Mouse (Mus musculus) myocyte (in vitro differentiated cells): ENCODE measurements around the gene Fcrls. TPM values are rescaled to one million over a fixed set of nuclear protein-coding genes. Genes with fewer than 3 reads are reported as not detected.

Experiments used
- H3K27me3 ChIP-seq: one replicate; pipeline ENCODE4 v1.6.1; 2011; ENCODE audit not compliant: control insufficient read depth, insufficient read depth, insufficient read length
- H3K36me3 ChIP-seq: one replicate; pipeline ENCODE4 v1.6.1; 2011; ENCODE audit not compliant: control insufficient read depth, insufficient read depth
- H3K4me2 ChIP-seq: one replicate; pipeline ENCODE4 v1.6.1; 2011; ENCODE audit warnings: low read depth, control low read depth
- H3K4me3 ChIP-seq: one replicate; pipeline ENCODE4 v1.5.1; 2011; ENCODE audit warnings: mild to moderate bottlenecking, control low read depth, moderate library complexity
- H3K79me2 ChIP-seq: one replicate; pipeline ENCODE4 v1.6.1; 2011; ENCODE audit not compliant: control insufficient read depth, insufficient read depth
- H3ac ChIP-seq: one replicate; pipeline ENCODE4 v1.6.1; 2011; ENCODE audit not compliant: control insufficient read depth, insufficient read length
- CEBPB ChIP-seq: IDR thresholded peaks from 2 replicates; pipeline ENCODE4 v1.6.1; 2011; ENCODE audit warnings: mild to moderate bottlenecking, moderate library complexity; ENCODE audit not compliant: poor library complexity, insufficient read depth, severe bottlenecking
- E2F4 ChIP-seq: IDR thresholded peaks from one replicate; pipeline ENCODE4 v1.6.1; 2011; ENCODE audit warnings: mild to moderate bottlenecking, control low read depth, moderate library complexity; ENCODE audit not compliant: insufficient read depth
- MAX ChIP-seq: IDR thresholded peaks from one replicate; pipeline ENCODE4 v1.6.1; 2011; ENCODE audit warnings: low read depth, mild to moderate bottlenecking, control low read depth
- MYOD1 ChIP-seq, 3 experiments: IDR thresholded peaks; one replicate each; pipeline ENCODE4 v1.6.1; 2011; ENCODE audit warnings: control low read depth in 2 of 3, low read depth in 2 of 3, mild to moderate bottlenecking in 2 of 3, moderate library complexity in 1 of 3; ENCODE audit not compliant: insufficient read length in 2 of 3, control insufficient read depth in 1 of 3
- MYOG ChIP-seq, 3 experiments: IDR thresholded peaks; one replicate each; pipeline ENCODE4 v1.6.1; 2011; ENCODE audit warnings: control low read depth in 2 of 3, low read depth in 2 of 3, mild to moderate bottlenecking in 2 of 3; ENCODE audit not compliant: insufficient read length in 2 of 3, control insufficient read depth in 1 of 3, insufficient read depth in 1 of 3
- POLR2A ChIP-seq: IDR thresholded peaks from one replicate; pipeline ENCODE4 v1.6.1; 2011; ENCODE audit warnings: low read depth, mild to moderate bottlenecking, control low read depth, moderate library complexity; ENCODE audit not compliant: insufficient read length
- POLR2AphosphoS2 ChIP-seq: IDR thresholded peaks from one replicate; pipeline ENCODE4 v1.6.1; 2011; ENCODE audit warnings: low read depth, control low read depth; ENCODE audit not compliant: insufficient read length
- REST ChIP-seq: IDR thresholded peaks from one replicate; pipeline ENCODE4 v1.6.1; 2011; ENCODE audit warnings: mild to moderate bottlenecking, control low read depth, moderate library complexity; ENCODE audit not compliant: insufficient read depth, insufficient read length
- SRF ChIP-seq: IDR thresholded peaks from one replicate; pipeline ENCODE4 v1.6.1; 2011; ENCODE audit warnings: low read depth; ENCODE audit not compliant: control insufficient read depth, insufficient read length
- TCF12 ChIP-seq: IDR thresholded peaks from one replicate; pipeline ENCODE4 v1.6.1; 2011; ENCODE audit warnings: mild to moderate bottlenecking, control low read depth; ENCODE audit not compliant: poor library complexity, insufficient read depth, severe bottlenecking
- TCF3 ChIP-seq: IDR thresholded peaks from one replicate; pipeline ENCODE4 v1.6.1; 2011; ENCODE audit warnings: low read depth, control low read depth; ENCODE audit not compliant: insufficient read length
- USF1 ChIP-seq: IDR thresholded peaks from one replicate; pipeline ENCODE4 v1.6.1; 2011; ENCODE audit warnings: low read depth, mild to moderate bottlenecking, control low read depth, moderate library complexity
- polyA plus RNA-seq: library from polyadenylated mRNA; unstranded; fragments of >200 nt; fragmentation: generic; extraction: Trizol; gene quantifications from one replicate; pipeline ENCODE4 v1.2.1, GENCODE M21; 2012; ENCODE audit warnings: missing spikeins

The Fcrls gene
- polyA plus RNA-seq, 1 experiment, result not detected

GRCm38 (mm10) chr3:87223636-87224035 lies 39.9 kb downstream of the Fcrls start:
- Histone ChIP-seq H3K27me3 (no peaks in the 10 kb centered on the region), H3K4me2 (no peak overlapping the region), H3K36me3 (no peaks in the 10 kb centered on the region), H3ac (no peak overlapping the region), H3K79me2 (no peaks in the 10 kb centered on the region), H3K4me3 (no peak overlapping the region)
- no peak for TF ChIP-seq POLR2AphosphoS2
- TF ChIP-seq MYOD1 (IDR thresholded peaks at IDR 0.05; ENCODE audit: control insufficient read depth in 1 of 3, insufficient read length in 2 of 3, low read depth in 2 of 3), result no peak
- TF ChIP-seq SRF, result no peak
- TF ChIP-seq TCF3, result no peak
- TF ChIP-seq REST, result no peak
- TF ChIP-seq CEBPB, result no peak
- no peak for TF ChIP-seq TCF12

DNA sequence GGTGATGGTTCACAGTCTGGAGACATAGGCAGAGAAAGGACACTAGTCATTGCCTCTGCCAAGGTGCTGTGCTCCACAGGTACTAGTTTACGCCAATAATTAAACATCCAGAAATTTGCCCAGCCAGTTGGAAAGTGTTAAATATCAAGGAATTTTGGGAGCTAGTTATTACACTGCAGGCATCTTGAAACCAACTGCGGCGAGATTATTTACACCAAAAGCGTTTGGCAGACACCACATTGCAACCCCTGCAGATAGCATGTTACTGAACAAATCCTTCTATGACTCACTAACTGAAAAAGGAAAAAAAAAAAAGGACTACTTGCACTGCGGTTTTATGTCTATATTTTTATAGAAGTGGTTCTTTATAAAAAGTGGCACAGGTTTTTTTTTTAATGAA lies 41.2 kb downstream of the Fcrls start:
- TF ChIP-seq CEBPB, result no peak
- TF ChIP-seq POLR2A, result no peak
- Histone ChIP-seq H3ac (no peak overlapping the region), H3K4me3 (no peak overlapping the region)

GRCm38 (mm10) chr3:87215176-87215575 lies 48.4 kb downstream of the Fcrls start:
- Histone ChIP-seq H3K4me3 (no peak overlapping the region), H3K79me2 (no peaks in the 10 kb centered on the region), H3K27me3 (no peaks in the 10 kb centered on the region), H3ac (no peak overlapping the region), H3K4me2 (no peak overlapping the region), H3K36me3 (no peaks in the 10 kb centered on the region)
- TF ChIP-seq POLR2AphosphoS2, result no peak
- no peak for TF ChIP-seq MYOD1 (IDR thresholded peaks at IDR 0.05; ENCODE audit: control insufficient read depth in 1 of 3, insufficient read length in 2 of 3, low read depth in 2 of 3)
- no peak for TF ChIP-seq E2F4
- TF ChIP-seq CEBPB, result no peak
- no peak for TF ChIP-seq USF1
- no peak for TF ChIP-seq REST
- TF ChIP-seq TCF3, result no peak
- no peak for TF ChIP-seq MYOG (IDR thresholded peaks at IDR 0.05; ENCODE audit: control insufficient read depth in 1 of 3, insufficient read depth in 1 of 3, insufficient read length in 2 of 3, low read depth in 2 of 3)
- TF ChIP-seq MAX, result no peak
- TF ChIP-seq POLR2A, result no peak
- no peak for TF ChIP-seq TCF12

More for the DNA sequence above, 41.2 kb downstream of the Fcrls start:
- Histone ChIP-seq H3K4me2 (no peak overlapping the region), H3K27me3 (no peaks in the 10 kb centered on the region), H3K36me3 (no peaks in the 10 kb centered on the region), H3K79me2 (no peaks in the 10 kb centered on the region)

DNA sequence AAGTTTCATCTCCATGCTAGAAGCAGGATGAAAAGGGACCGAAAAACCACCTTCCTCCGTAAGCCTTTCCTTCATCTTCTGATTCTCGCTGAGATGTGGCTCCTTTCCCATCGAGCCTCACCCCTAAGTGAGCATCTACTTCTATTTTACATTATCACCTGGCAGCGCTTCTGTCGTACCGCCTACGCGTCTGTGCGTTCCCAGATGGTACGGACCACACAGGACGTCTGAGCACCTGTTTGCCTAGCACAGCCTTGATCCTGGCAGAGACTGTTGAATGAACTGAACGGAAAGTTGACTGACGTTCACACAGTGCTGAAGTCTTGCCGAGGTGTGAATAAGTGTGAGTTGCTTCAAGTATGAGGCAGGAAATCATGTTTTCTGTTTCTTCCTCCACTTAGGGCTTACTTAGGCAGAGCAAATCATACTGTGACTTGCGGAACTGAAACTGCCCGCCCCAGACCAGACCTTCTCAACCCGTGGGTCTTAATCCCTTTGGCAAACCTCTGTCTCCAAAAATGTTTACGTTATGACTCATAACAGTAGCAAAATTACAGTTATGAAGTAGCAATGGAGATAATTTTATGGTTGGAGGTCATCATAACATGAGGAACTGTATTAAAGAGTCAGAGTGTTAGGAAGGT lies 49.2 kb downstream of the Fcrls start:
- peak overlapping the region; percentile 9 for H3K4me2 ChIP-seq
- H3K4me3 ChIP-seq, result no peak overlapping the region

GRCm38 (mm10) chr3:87206336-87207075 lies 57.0 kb downstream of the Fcrls start:
- H3K79me2 ChIP-seq, result no peaks in the 10 kb centered on the region
- no peaks in the 10 kb centered on the region for H3K27me3 ChIP-seq
- TF ChIP-seq USF1 (no peak), MAX (no peak), E2F4 (no peak), SRF (no peak), MYOD1 (IDR thresholded peaks at IDR 0.05; ENCODE audit: control insufficient read depth in 1 of 3, insufficient read length in 2 of 3, low read depth in 2 of 3) (no peak), POLR2A (no peak), POLR2AphosphoS2 (no peak), REST (no peak), TCF12 (no peak), MYOG (IDR thresholded peaks at IDR 0.05; ENCODE audit: control insufficient read depth in 1 of 3, insufficient read depth in 1 of 3, insufficient read length in 2 of 3, low read depth in 2 of 3) (no peak), TCF3 (no peak), CEBPB (no peak)
- H3K4me3 ChIP-seq, result no peak overlapping the region
- no peak overlapping the region for H3ac ChIP-seq
- no peaks in the 10 kb centered on the region for H3K36me3 ChIP-seq
- H3K4me2 ChIP-seq, result no peak overlapping the region

More for the DNA sequence above, 49.2 kb downstream of the Fcrls start:
- Histone ChIP-seq H3K36me3 (no peaks in the 10 kb centered on the region), H3K79me2 (no peaks in the 10 kb centered on the region), H3K27me3 (no peaks in the 10 kb centered on the region), H3ac (no peak overlapping the region)
- TF ChIP-seq MAX (no peak), TCF12 (no peak), MYOG (IDR thresholded peaks at IDR 0.05; ENCODE audit: control insufficient read depth in 1 of 3, insufficient read depth in 1 of 3, insufficient read length in 2 of 3, low read depth in 2 of 3) (no peak), CEBPB (no peak)

Other genes starting within 250 kb of the Fcrls start
- 20.7 TPM for gene Kirrel, start 89.0 kb downstream of the Fcrls start, polyA plus RNA-seq
- gene Cd5l, start 94.1 kb upstream of the Fcrls start, polyA plus RNA-seq, result not detected
- not detected for gene Fcrl1, start 112.6 kb upstream of the Fcrls start, polyA plus RNA-seq
- not detected for gene Fcrl5, start 172.0 kb upstream of the Fcrls start, polyA plus RNA-seq